Mouse (Mus musculus) erythroblast, embryonic 14.5 days (primary cell): ENCODE measurements around the gene H2-T24.

Experiments used
- GATA1 ChIP-seq: IDR thresholded peaks from 2 replicates; pipeline ENCODE4 v1.6.1; 2012; ENCODE audit warnings: low read length, inconsistent platforms, mixed read lengths
- TAL1 ChIP-seq: IDR thresholded peaks from 3 replicates; pipeline ENCODE4 v1.6.1; 2012; ENCODE audit warnings: low read length, inconsistent platforms, mixed read lengths

DNA sequence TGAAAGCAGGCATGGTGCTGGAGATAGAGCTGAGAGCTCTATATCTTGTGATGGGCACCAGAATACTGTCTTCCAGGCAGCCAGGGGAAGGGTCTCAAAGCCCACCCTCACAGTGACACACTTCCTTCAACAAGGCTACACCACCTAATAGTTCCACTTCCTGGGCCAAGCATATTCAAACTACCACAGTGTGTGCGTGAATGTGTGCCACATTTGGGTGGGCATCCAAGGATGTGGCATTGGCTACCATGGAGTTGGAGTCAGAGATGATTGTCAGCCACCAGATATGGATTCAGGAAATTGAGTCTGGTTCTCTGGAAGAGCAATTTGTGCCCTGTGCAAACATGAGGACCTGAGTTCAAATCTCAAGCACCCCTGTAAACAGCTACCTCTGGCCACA is 949 bp upstream of the H2-T24 start:
- TF ChIP-seq TAL1 (no peak), GATA1 (no peak)
